ENCODE assay signal across 23 mouse cellular contexts in genomic region chr14:60689768-60690167, GRCm38 (mm10). TPM values are rescaled to one million over a fixed set of nuclear protein-coding genes. Genes with fewer than 3 reads are reported as not detected.
DNase-seq lines count a peak whose midpoint lies in the region; ATAC-seq lines count a peak whose summit lies in the region.
"Had no signal": no experiment of that assay in that cellular context is flagged by ENCODE, and none has a peak within 500 bp of the region (broad histone marks: within the 10 kb centered on the region; RNA-seq: fewer than 3 reads in every experiment).

No protein-coding gene starts in this region.

- peaks cover 72% of the 10 kb centered on the region for H3K4me1 ChIP-seq in forebrain, embryonic 10.5 days
- peaks cover 54% of the 10 kb centered on the region for H3K4me1 ChIP-seq in forebrain, embryonic 16.5 days (replicated peaks; ENCODE audit: control insufficient read depth, insufficient read depth, low read length)
- H3K4me1 ChIP-seq in hindbrain, embryonic 10.5 days (replicated peaks): peaks cover 76% of the 10 kb centered on the region
- peaks cover 30% of the 10 kb centered on the region; the same call in 1 of the 2 replicates for H3K4me1 ChIP-seq in hindbrain, embryonic 14.5 days (replicated peaks; ENCODE audit: control insufficient read depth, insufficient read depth, low read length)
- H3K4me1 ChIP-seq in forebrain, embryonic 15.5 days: peaks cover 75% of the 10 kb centered on the region

- WGBS in forebrain, embryonic 10.5 days: 81% methylated on average over 5 of the region's 5 CpGs
- whole genome bisulfite sequencing in forebrain, embryonic 16.5 days: 83% methylated on average over 5 of the region's 5 CpGs
- 83% methylated on average over 5 of the region's 5 CpGs for WGBS in hindbrain, embryonic 10.5 days
- 78% methylated on average over 5 of the region's 5 CpGs for WGBS in hindbrain, embryonic 14.5 days
- 84% methylated on average over 5 of the region's 5 CpGs for WGBS in forebrain, embryonic 15.5 days

- no peak overlapping the region for H3K9ac ChIP-seq in forebrain, embryonic 16.5 days (replicated peaks; ENCODE audit: low read depth, low read length)
- no peak overlapping the region for H3K9ac ChIP-seq in hindbrain, embryonic 14.5 days
- H3K9ac ChIP-seq in forebrain, embryonic 15.5 days (replicated peaks): no peak overlapping the region
- H3K9ac ChIP-seq: heart, embryonic 13.5 days; hindbrain, embryonic 12.5 days; intestine, embryonic 15.5 days had no signal

- ATAC-seq in forebrain, embryonic 16.5 days: no peak
- ATAC-seq in hindbrain, embryonic 14.5 days (ENCODE audit: low FRiP score): no peak
- ATAC-seq in forebrain, embryonic 15.5 days (replicated peaks): no peak
- ATAC-seq: CD4-positive, CD25-positive, alpha-beta regulatory T cell, adult 4 months; hindbrain, embryonic 16.5 days; intestine, embryonic 15.5 days had no signal

- no peak overlapping the region for H3K4me3 ChIP-seq in forebrain, embryonic 10.5 days
- no peak overlapping the region for H3K4me3 ChIP-seq in forebrain, embryonic 16.5 days (replicated peaks; ENCODE audit: low read length)
- no peak overlapping the region for H3K4me3 ChIP-seq in hindbrain, embryonic 10.5 days
- H3K4me3 ChIP-seq in hindbrain, embryonic 14.5 days (replicated peaks; ENCODE audit: low read length): no peak overlapping the region
- H3K4me3 ChIP-seq in forebrain, embryonic 15.5 days: no peak overlapping the region
- H3K4me3 ChIP-seq: heart, embryonic 10.5 days; heart, embryonic 13.5 days; hindbrain, embryonic 12.5 days; intestine, embryonic 15.5 days had no signal

- no peak overlapping the region for H3K4me2 ChIP-seq in forebrain, embryonic 16.5 days (ENCODE audit: low read length)
- H3K4me2 ChIP-seq in hindbrain, embryonic 14.5 days (replicated peaks): no peak overlapping the region
- H3K4me2 ChIP-seq in forebrain, embryonic 15.5 days (replicated peaks): no peak overlapping the region
- H3K4me2 ChIP-seq: heart, embryonic 13.5 days; hindbrain, embryonic 12.5 days; intestine, embryonic 15.5 days had no signal

- peaks cover 69% of the 10 kb centered on the region for H3K36me3 ChIP-seq in forebrain, embryonic 10.5 days (replicated peaks)
- no peaks in the 10 kb centered on the region for H3K36me3 ChIP-seq in forebrain, embryonic 16.5 days (ENCODE audit: control insufficient read depth, insufficient read depth)
- peaks cover 31% of the 10 kb centered on the region for H3K36me3 ChIP-seq in hindbrain, embryonic 10.5 days
- H3K36me3 ChIP-seq in hindbrain, embryonic 14.5 days (replicated peaks; ENCODE audit: control insufficient read depth, insufficient read depth): no peaks in the 10 kb centered on the region
- no peaks in the 10 kb centered on the region for H3K36me3 ChIP-seq in forebrain, embryonic 15.5 days
- H3K36me3 ChIP-seq: heart, embryonic 13.5 days; intestine, embryonic 15.5 days had no signal

- H3K9me3 ChIP-seq in forebrain, embryonic 10.5 days: no peaks in the 10 kb centered on the region
- H3K9me3 ChIP-seq in forebrain, embryonic 16.5 days (ENCODE audit: control insufficient read depth, low read length): no peaks in the 10 kb centered on the region
- no peaks in the 10 kb centered on the region for H3K9me3 ChIP-seq in hindbrain, embryonic 10.5 days
- H3K9me3 ChIP-seq in hindbrain, embryonic 14.5 days (ENCODE audit: control insufficient read depth, low read length): no peaks in the 10 kb centered on the region
- H3K9me3 ChIP-seq in forebrain, embryonic 15.5 days: no peaks in the 10 kb centered on the region
- H3K9me3 ChIP-seq: heart, embryonic 10.5 days; heart, embryonic 13.5 days; hindbrain, embryonic 12.5 days; intestine, embryonic 15.5 days had no signal

- no peaks in the 10 kb centered on the region for H3K27me3 ChIP-seq in forebrain, embryonic 10.5 days (ENCODE audit: poor library complexity, severe bottlenecking)
- H3K27me3 ChIP-seq in forebrain, embryonic 16.5 days (replicated peaks; ENCODE audit: control insufficient read depth, insufficient read depth, low read length): no peaks in the 10 kb centered on the region
- H3K27me3 ChIP-seq in hindbrain, embryonic 10.5 days (ENCODE audit: insufficient read depth, poor library complexity, severe bottlenecking): no peaks in the 10 kb centered on the region
- H3K27me3 ChIP-seq in hindbrain, embryonic 14.5 days (ENCODE audit: control insufficient read depth, insufficient read depth, low read length): no peaks in the 10 kb centered on the region
- no peaks in the 10 kb centered on the region for H3K27me3 ChIP-seq in forebrain, embryonic 15.5 days
- H3K27me3 ChIP-seq: hindbrain, embryonic 12.5 days; intestine, embryonic 15.5 days had no signal

- peak overlapping the region; percentile 68; the same call in 1 of the 2 replicates for H3K27ac ChIP-seq in forebrain, embryonic 10.5 days
- H3K27ac ChIP-seq in forebrain, embryonic 16.5 days (ENCODE audit: low read length): no peak overlapping the region
- H3K27ac ChIP-seq in hindbrain, embryonic 10.5 days: peak overlapping the region; percentile 70
- H3K27ac ChIP-seq in hindbrain, embryonic 14.5 days: no peak overlapping the region
- H3K27ac ChIP-seq in forebrain, embryonic 15.5 days (replicated peaks): 0 out of 2 replicates have a peak overlapping the region, but pooled peaks have one; percentile 76
- H3K27ac ChIP-seq: heart, embryonic 10.5 days; heart, embryonic 13.5 days; hindbrain, embryonic 12.5 days; intestine, embryonic 15.5 days had no signal

- no peak for DNase-seq in forebrain, embryonic 10.5 days (ENCODE audit: extremely low spot score, low spot score)
- DNase-seq in hindbrain, embryonic 10.5 days (ENCODE audit: low spot score): no peak
- no peak for DNase-seq in hindbrain, embryonic 14.5 days (ENCODE audit: low spot score)
- DNase-seq in cerebellum, postnatal 4 days (ENCODE audit: low spot score in 2 of 2): no peak
- DNase-seq: adrenal gland, postnatal 25 days; cerebellum, adult 11-12 months; cerebellum, adult 8-10 months; cerebellum, postnatal 10 days; cerebellum, postnatal 36 days; gastrocnemius, postnatal 25 days; heart, adult 18-20 months; heart, postnatal 14 days; heart, postnatal 4 days; kidney, adult 11 months; kidney, adult 8-10 months had no signal

RNA-seq across cellular contexts. Expression of gene Spata13, which starts 56.0 kb away (rescaled TPM):
- polyA plus RNA-seq in forebrain, embryonic 10.5 days (2016; fragmentation: Nextera tagmentation; extraction: Ambion mirVana): 97.0 and 102 TPM in 2 replicates
- polyA plus RNA-seq in forebrain, embryonic 16.5 days (2015; fragmentation: Nextera tagmentation; extraction: Ambion mirVana): 41.4 and 41.8 TPM in 2 replicates
- polyA plus RNA-seq in hindbrain, embryonic 10.5 days (2016; fragmentation: Nextera tagmentation; extraction: Ambion mirVana): 56.7 and 66.0 TPM in 2 replicates
- 24.4 and 26.2 TPM in 2 replicates for polyA plus RNA-seq in hindbrain, embryonic 14.5 days (2014; fragmentation: Nextera tagmentation; extraction: Ambion mirVana)
- 50.1 and 52.6 TPM in 2 replicates for polyA plus RNA-seq in forebrain, embryonic 15.5 days (2015; fragmentation: Nextera tagmentation; extraction: Ambion mirVana)

Comparison
In these comparisons a context has a peak if more than half of its experiments do, and no peak if none do; other contexts are left out.
1. H3K27ac ChIP-seq: peak in forebrain, embryonic 10.5 days (single experiment), hindbrain, embryonic 10.5 days (single experiment) and forebrain, embryonic 15.5 days (single experiment); none in forebrain, embryonic 16.5 days (single experiment) and hindbrain, embryonic 14.5 days (single experiment).